15 mouse cellular contexts compared by ENCODE assay signal in genomic region chr10:59939081-59939480, GRCm38 (mm10).
"Had no signal": no experiment of that assay in that cellular context is flagged by ENCODE, and none has a peak within 500 bp of the region (broad histone marks: within the 10 kb centered on the region; RNA-seq: fewer than 3 reads in every experiment).

No protein-coding gene starts in this region.

- H3K27ac ChIP-seq: kidney, postnatal 0 days; limb, embryonic 15.5 days; liver, embryonic 12.5 days; midbrain, embryonic 12.5 days; neural tube, embryonic 15.5 days; stomach, postnatal 0 days had no signal

- DNase-seq: kidney, adult 8-10 months; kidney, postnatal 36 days; layer of hippocampus, adult 9-11 months; layer of hippocampus, postnatal 36 days; lung, embryonic 14.5 days; lung, postnatal 10 days; lung, postnatal 4 days; retina, postnatal 1 day had no signal

- H3K4me3 ChIP-seq: limb, embryonic 15.5 days; liver, embryonic 12.5 days; megakaryocyte, embryonic 14.5 days; midbrain, embryonic 12.5 days; neural tube, embryonic 15.5 days had no signal

- ATAC-seq: liver, embryonic 12.5 days had no signal
